Mouse (Mus musculus) CH12.LX (cell line): ENCODE measurements at regions not wholly inside any gene's neighbourhood (a gene's known extent, or its start where the extent isn't known, plus 50 kb on each side); places are given as distances from the start of the nearest gene placed in this dataset.

Experiments
- DNase-seq: peaks from one replicate; pipeline ENCODE4 v3.0.0-alpha.2; 2013; ENCODE audit errors: extremely low read depth
- H3K27ac ChIP-seq: 2 replicates; pipeline ENCODE4 v1.5.1; 2012; ENCODE audit warnings: low read depth, mild to moderate bottlenecking, control low read depth, moderate library complexity; ENCODE audit not compliant: insufficient read depth
- H3K27me3 ChIP-seq: replicated peaks from 2 replicates; pipeline ENCODE3; 2012; ENCODE audit warnings: inconsistent platforms
- H3K36me3 ChIP-seq, 2 experiments: replicated peaks in 1 of 2; 2 replicates each; pipeline versions ENCODE3 to v1.6.1; 2012; ENCODE audit warnings: inconsistent platforms in 1 of 2, low read length in 1 of 2, mild to moderate bottlenecking in 1 of 2, mixed read lengths in 1 of 2, moderate library complexity in 1 of 2; ENCODE audit not compliant: control insufficient read depth in 1 of 2, insufficient read depth in 1 of 2
- H3K4me1 ChIP-seq, 2 experiments: 2 replicates each; pipeline ENCODE4 v1.6.1; 2012; ENCODE audit warnings: inconsistent platforms in 1 of 2, moderate library complexity in 1 of 2; ENCODE audit not compliant: insufficient read depth in 2 of 2, control insufficient read depth in 1 of 2
- H3K4me2 ChIP-seq: 2 replicates; pipeline ENCODE4 v1.6.1; 2012; ENCODE audit warnings: low read depth, mild to moderate bottlenecking, control low read depth; ENCODE audit not compliant: poor library complexity, insufficient read depth, severe bottlenecking
- H3K4me3 ChIP-seq, 3 experiments: fragments of 150-350 bp in 1 of 3; sonication (generic) in 1 of 3; replicated peaks in 1 of 3; 2 replicates each; pipeline versions ENCODE3 to v1.5.1; 2011 to 2012; ENCODE audit warnings: low read depth in 2 of 3, low read length in 2 of 3, mild to moderate bottlenecking in 2 of 3, moderate library complexity in 2 of 3, control low read depth in 1 of 3, improper control_type of control experiment in 1 of 3, inconsistent platforms in 1 of 3, mixed read lengths in 1 of 3; ENCODE audit not compliant: poor library complexity in 1 of 3
- H3K79me2 ChIP-seq: replicated peaks from 2 replicates; pipeline ENCODE4 v1.6.1; 2012; ENCODE audit warnings: mild to moderate bottlenecking, moderate library complexity; ENCODE audit not compliant: control insufficient read depth, poor library complexity, insufficient read depth, severe bottlenecking; ENCODE audit errors: extremely low read depth
- H3K9ac ChIP-seq: 2 replicates; pipeline ENCODE4 v1.6.1; 2012; ENCODE audit warnings: low read depth, mild to moderate bottlenecking, control low read depth, moderate library complexity; ENCODE audit not compliant: insufficient read depth
- H3K9me3 ChIP-seq: replicated peaks from 2 replicates; pipeline ENCODE3; 2012; ENCODE audit warnings: low read length, inconsistent platforms, mixed read lengths
- BHLHE40 ChIP-seq: IDR thresholded peaks from 2 replicates; pipeline ENCODE4 v1.6.1; 2011; ENCODE audit warnings: mild to moderate bottlenecking, low read depth, low read length, improper control_type of control experiment
- CHD2 ChIP-seq: IDR thresholded peaks from 2 replicates; pipeline ENCODE4 v1.6.1; 2011; ENCODE audit warnings: low read length, improper control_type of control experiment
- E2F4 ChIP-seq: IDR thresholded peaks from 2 replicates; pipeline ENCODE4 v1.6.1; 2011; ENCODE audit warnings: low read depth, low read length, improper control_type of control experiment; ENCODE audit not compliant: insufficient replicate concordance
- ELF1 ChIP-seq: IDR thresholded peaks from 2 replicates; pipeline ENCODE4 v1.6.1; 2014; ENCODE audit warnings: low read depth, mild to moderate bottlenecking, inconsistent platforms, low read length, improper control_type of control experiment
- EP300 ChIP-seq: IDR thresholded peaks from 2 replicates; pipeline ENCODE4 v1.6.1; 2011; ENCODE audit warnings: low read length, improper control_type of control experiment
- ETS1 ChIP-seq: conservative IDR thresholded peaks from 2 replicates; pipeline ENCODE4 v1.6.1; 2012; ENCODE audit warnings: low read depth, mild to moderate bottlenecking, inconsistent platforms, low read length, improper control_type of control experiment, moderate library complexity
- GABPA ChIP-seq: IDR thresholded peaks from 2 replicates; pipeline ENCODE4 v1.6.1; 2012; ENCODE audit warnings: low read depth, low read length, improper control_type of control experiment, inconsistent platforms; ENCODE audit not compliant: insufficient replicate concordance
- KAT2A ChIP-seq: IDR thresholded peaks from 2 replicates; pipeline ENCODE4 v1.6.1; 2012; ENCODE audit warnings: low read length, improper control_type of control experiment, inconsistent platforms; ENCODE audit not compliant: insufficient replicate concordance
- MAX ChIP-seq: IDR thresholded peaks from 2 replicates; pipeline ENCODE4 v1.6.1; 2011; ENCODE audit warnings: low read length, improper control_type of control experiment
- MAZ ChIP-seq: IDR thresholded peaks from 2 replicates; pipeline ENCODE4 v1.6.1; 2012; ENCODE audit warnings: low read depth, mild to moderate bottlenecking, inconsistent platforms, low read length, improper control_type of control experiment, moderate library complexity
- MEF2A ChIP-seq: IDR thresholded peaks from 2 replicates; pipeline ENCODE4 v1.6.1; 2014; ENCODE audit warnings: low read depth, mild to moderate bottlenecking, inconsistent platforms, low read length, improper control_type of control experiment, borderline replicate concordance
- MXI1 ChIP-seq: IDR thresholded peaks from 2 replicates; pipeline ENCODE4 v1.6.1; 2011; ENCODE audit warnings: mild to moderate bottlenecking, low read depth, low read length, improper control_type of control experiment
- MYC ChIP-seq: IDR thresholded peaks from 2 replicates; pipeline ENCODE4 v1.6.1; 2011; ENCODE audit warnings: low read depth, mild to moderate bottlenecking, improper control_type of control experiment, low read length
- NELFE ChIP-seq: IDR thresholded peaks from 2 replicates; pipeline ENCODE4 v1.6.1; 2011; ENCODE audit warnings: low read depth, low read length, improper control_type of control experiment
- NRF1 ChIP-seq: IDR thresholded peaks from 2 replicates; pipeline ENCODE4 v1.6.1; 2014; ENCODE audit warnings: low read depth, mild to moderate bottlenecking, inconsistent platforms, low read length, improper control_type of control experiment, moderate library complexity
- PAX5 ChIP-seq: IDR thresholded peaks from 2 replicates; pipeline ENCODE4 v1.6.1; 2012; ENCODE audit warnings: low read length, inconsistent platforms, mixed read lengths
- POLR2A ChIP-seq: IDR thresholded peaks from 2 replicates; pipeline ENCODE4 v1.6.1; 2011; ENCODE audit warnings: low read depth, mild to moderate bottlenecking, improper control_type of control experiment, low read length
- RAD21 ChIP-seq: IDR thresholded peaks from 2 replicates; pipeline ENCODE4 v1.6.1; 2011; ENCODE audit warnings: low read depth, mild to moderate bottlenecking, low read length, improper control_type of control experiment, moderate library complexity
- SMC3 ChIP-seq: IDR thresholded peaks from 2 replicates; pipeline ENCODE4 v1.6.1; 2011; ENCODE audit warnings: low read depth, low read length, improper control_type of control experiment
- UBTF ChIP-seq: IDR thresholded peaks from 2 replicates; pipeline ENCODE4 v1.6.1; 2012; ENCODE audit warnings: low read depth, mild to moderate bottlenecking, inconsistent platforms, low read length, improper control_type of control experiment, moderate library complexity
- USF2 ChIP-seq: conservative IDR thresholded peaks from 2 replicates; pipeline ENCODE4 v1.6.1; 2011; ENCODE audit warnings: low read depth, low read length, improper control_type of control experiment
- ZMIZ1 ChIP-seq: IDR thresholded peaks from 2 replicates; pipeline ENCODE4 v1.6.1; 2012; ENCODE audit warnings: low read depth, mild to moderate bottlenecking, inconsistent platforms, low read length, improper control_type of control experiment
- dilution Hi-C: fragments of 300-500 bp; cut with MboI; formaldehyde crosslinking; loops from 2 replicates; pipeline ENCODE4 v1.14.3; 2020; ENCODE audit warnings: low sequenced_read_pairs; ENCODE audit not compliant: extremely low pct_unique_long_range_greater_than_20kb, extremely low pct_ligation_motif_present
- in situ Hi-C: fragments of 300-500 bp; cut with MboI; formaldehyde crosslinking; loops from 3 replicates; pipeline ENCODE4 v1.14.3; 2019; ENCODE audit warnings: low sequenced_read_pairs, low pct_ligation_motif_present, low pct_unique_long_range_greater_than_20kb, mixed read lengths

DNA sequence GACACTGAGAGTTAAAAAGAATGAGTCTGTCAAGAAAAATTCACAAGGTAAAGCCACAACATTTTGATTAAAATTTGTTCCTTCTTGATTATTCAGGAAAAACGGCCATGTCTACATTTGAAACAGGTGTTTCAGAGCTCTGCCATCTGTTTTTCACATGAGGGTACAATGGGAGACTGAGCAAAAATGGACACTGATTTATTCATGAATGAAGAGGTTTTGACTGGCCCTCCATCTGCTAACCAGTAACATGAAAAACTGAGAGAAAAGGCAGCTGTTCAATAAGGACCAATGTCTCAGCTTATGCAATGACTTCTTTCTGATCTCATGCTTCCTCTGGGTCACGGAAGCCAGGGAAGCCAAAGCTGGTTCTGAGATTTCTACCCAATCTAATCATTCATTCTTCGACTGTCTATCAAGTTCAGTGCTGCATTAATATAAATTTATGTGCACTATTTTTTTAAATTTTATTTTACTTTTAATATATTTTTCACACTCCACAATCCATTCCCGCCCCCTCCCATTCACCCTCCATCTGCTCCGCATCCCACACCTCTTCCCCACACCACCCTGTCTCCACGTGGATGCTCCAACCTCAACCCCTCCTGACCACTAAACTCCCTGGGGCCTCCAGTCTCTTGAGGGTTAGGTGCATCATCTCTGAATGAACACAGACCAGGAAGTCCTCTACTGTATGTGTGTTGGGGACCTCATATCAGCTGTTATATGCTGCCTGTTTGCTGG, 1372.4 kb upstream of the Sel1l start:
- Histone ChIP-seq H3K9me3 (no peaks in the 10 kb centered on the region), H3K27me3 (no peaks in the 10 kb centered on the region), H3K79me2 (no peaks in the 10 kb centered on the region), H3K4me2 (no peak overlapping the region), H3K4me1 (no peaks in the 10 kb centered on the region), H3K4me3 (no peak overlapping the region), H3K9ac (no peak overlapping the region), H3K27ac (no peak overlapping the region), H3K36me3 (no peaks in the 10 kb centered on the region)
- no peak for TF ChIP-seq GABPA
- TF ChIP-seq UBTF: no peak
- TF ChIP-seq USF2: no peak
- TF ChIP-seq KAT2A: no peak
- no peak for TF ChIP-seq CHD2
- DNase-seq: no peak
- in situ Hi-C loops (no loop called here), dilution Hi-C loops (no loop called here)

DNA sequence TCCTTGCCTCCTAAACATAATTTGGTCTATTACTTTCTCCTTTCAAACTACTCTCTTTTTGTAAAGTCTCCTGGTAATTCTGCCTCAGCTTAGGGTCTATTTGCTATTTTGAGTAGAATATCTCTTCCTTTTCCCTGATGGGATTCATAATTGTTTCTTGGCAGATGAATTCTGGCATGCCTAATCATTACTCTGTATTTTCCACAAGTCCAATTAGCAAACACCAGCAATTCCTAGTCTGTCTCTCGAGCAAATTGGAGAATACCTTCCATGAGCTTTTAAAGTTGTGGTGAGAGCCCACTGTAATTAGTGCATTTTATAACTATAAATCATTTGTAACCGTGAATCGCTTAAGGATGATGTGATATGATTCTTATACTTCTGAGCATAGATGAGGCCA, 1358.6 kb upstream of the Sel1l start:
- TF ChIP-seq ETS1 (no peak), SMC3 (no peak), EP300 (no peak), NELFE (no peak), MAZ (no peak), PAX5 (no peak), E2F4 (no peak), MAX (no peak), BHLHE40 (no peak), MXI1 (no peak), RAD21 (no peak), NRF1 (no peak), ELF1 (no peak), USF2 (no peak), MEF2A (no peak), ZMIZ1 (no peak), POLR2A (no peak), MYC (no peak)
- in situ Hi-C loops: no loop called here
- Histone ChIP-seq H3K36me3 (no peaks in the 10 kb centered on the region), H3K4me1 (no peaks in the 10 kb centered on the region), H3K79me2 (no peaks in the 10 kb centered on the region), H3K27me3 (no peaks in the 10 kb centered on the region), H3K9me3 (no peaks in the 10 kb centered on the region), H3K9ac (no peak overlapping the region), H3K27ac (no peak overlapping the region), H3K4me3 (no peak overlapping the region), H3K4me2 (no peak overlapping the region)
- no peak for DNase-seq
- dilution Hi-C loops: no loop called here
